Mouse (Mus musculus) limb, embryonic 10.5 days (tissue): ENCODE results near the gene Atg2a. TPM values are rescaled to one million over a fixed set of nuclear protein-coding genes. Genes with fewer than 3 reads are reported as not detected.
"Not testable (repeated sequence)": the region's sequence is repeated elsewhere in the genome, so short reads cannot be mapped to it uniquely, and the experiment has no call there.

Source experiments
- DNase-seq: peaks from one replicate; pipeline ENCODE4 v3.0.0-alpha.2; 2017; ENCODE audit warnings: low spot score
- H3K27ac ChIP-seq: fragments of 300-500 bp; sonication (generic); 2 replicates; pipeline ENCODE4 v1.5.1; 2016; ENCODE audit warnings: mild to moderate bottlenecking
- H3K27me3 ChIP-seq: fragments of 300-500 bp; sonication (generic); 2 replicates; pipeline ENCODE4 v1.6.1; 2016; ENCODE audit warnings: low read depth, mild to moderate bottlenecking; ENCODE audit not compliant: poor library complexity, severe bottlenecking
- H3K36me3 ChIP-seq: fragments of 300-500 bp; sonication (generic); 2 replicates; pipeline ENCODE4 v1.6.1; 2016; ENCODE audit warnings: mild to moderate bottlenecking, moderate library complexity
- H3K4me1 ChIP-seq: fragments of 300-500 bp; sonication (generic); 2 replicates; pipeline ENCODE4 v1.6.1; 2016
- H3K4me3 ChIP-seq: fragments of 300-500 bp; sonication (generic); 2 replicates; pipeline ENCODE4 v1.5.1; 2016; ENCODE audit warnings: mild to moderate bottlenecking, moderate library complexity
- H3K9me3 ChIP-seq: fragments of 300-500 bp; sonication (generic); replicated peaks from 2 replicates; pipeline ENCODE4 v1.6.1; 2016; ENCODE audit warnings: mild to moderate bottlenecking
- WGBS: fragments of 180-500 bp; shearing (Covaris S2); methylation state at CpG from one replicate; pipeline ENCODE4 v1.1.7; 2016; 5-methylcytosine and 5-hydroxymethylcytosine counted together
- polyA plus RNA-seq: library from polyadenylated mRNA; unstranded; fragments of >200 nt; fragmentation: Nextera tagmentation; extraction: Ambion mirVana; gene quantifications from 2 replicates; pipeline ENCODE4 v1.2.1, GENCODE M21; 2016

Atg2a gene
- polyA plus RNA-seq, 1 experiment from 2014 or later, result 13.0 TPM

DNA sequence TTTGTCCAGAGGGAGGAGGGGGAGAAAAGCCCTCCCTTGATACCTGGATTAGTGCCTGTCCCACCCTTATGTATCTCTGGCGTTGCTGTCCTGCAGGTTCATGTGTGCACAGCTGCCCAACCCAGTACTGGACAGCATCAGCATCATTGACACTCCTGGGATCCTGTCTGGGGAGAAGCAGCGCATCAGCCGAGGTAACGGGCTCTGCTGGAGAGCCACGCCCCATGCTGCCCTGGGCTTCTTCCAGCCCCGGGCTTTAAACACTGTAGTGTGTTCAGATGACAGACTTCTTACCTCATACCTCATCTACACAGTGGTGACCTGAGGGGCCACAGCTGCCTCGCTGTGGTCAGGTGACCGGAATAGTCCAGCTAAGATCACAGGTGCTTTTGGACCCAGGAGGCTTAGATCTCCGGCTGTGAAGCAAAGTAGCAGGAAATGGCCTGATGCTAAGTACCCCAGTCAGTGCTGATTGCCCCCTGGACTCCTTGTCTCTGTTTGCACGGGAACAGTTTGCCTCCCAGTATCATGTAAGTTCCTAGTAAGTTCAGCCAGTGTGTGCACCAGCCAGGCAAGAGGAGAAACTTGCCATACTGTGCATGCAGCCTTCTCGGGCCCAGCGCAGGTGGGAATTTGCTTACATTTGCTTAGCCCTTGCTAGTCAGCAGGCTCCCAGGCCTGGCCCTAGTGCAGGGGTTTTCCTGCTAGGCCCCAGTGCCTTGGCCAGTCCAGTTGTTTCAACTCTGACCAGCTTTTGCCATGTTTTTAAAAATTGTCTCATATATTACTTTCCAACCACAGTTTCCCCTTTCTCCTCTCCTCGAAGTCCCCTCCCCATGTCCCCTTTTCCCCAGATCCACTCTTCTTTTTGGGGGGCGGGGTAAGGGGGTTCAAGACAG is 39.9 kb downstream of the Atg2a start:
- Histone ChIP-seq H3K4me3 (no peak overlapping the region), H3K36me3 (peaks cover 74% of the 10 kb centered on the region), H3K4me1 (peaks cover 32% of the 10 kb centered on the region), H3K9me3 (no peaks in the 10 kb centered on the region), H3K27ac (no peak overlapping the region), H3K27me3 (no peaks in the 10 kb centered on the region)
- WGBS, result 85% methylated on average over 14 of the region's 14 CpGs
- DNase-seq, result no peak

DNA sequence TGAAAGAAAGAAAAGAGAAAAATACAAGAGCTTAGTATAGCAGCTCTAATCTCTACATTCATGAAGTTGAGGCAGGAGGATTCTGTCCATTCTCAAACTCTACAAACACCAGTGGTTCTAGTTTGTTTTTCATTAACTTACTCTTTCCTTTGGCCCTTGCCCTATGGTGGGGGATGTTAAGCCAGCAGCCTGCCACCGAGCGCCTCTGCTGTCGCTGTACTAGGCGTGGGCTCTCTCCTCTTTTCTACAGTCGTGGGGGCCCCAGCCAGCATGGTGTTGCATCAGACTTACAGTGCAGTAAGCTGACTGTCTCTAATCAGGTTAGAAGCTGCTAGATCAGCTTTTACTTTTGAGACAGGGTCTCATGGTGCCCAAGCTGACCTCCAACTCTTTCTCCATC is 41.5 kb downstream of the Atg2a start:
- 85% methylated on average over 5 of the region's 5 CpGs for WGBS
- Histone ChIP-seq H3K4me1 (peaks cover 25% of the 10 kb centered on the region), H3K27me3 (no peaks in the 10 kb centered on the region), H3K36me3 (peaks cover 90% of the 10 kb centered on the region), H3K27ac (no peak overlapping the region), H3K4me3 (no peak overlapping the region), H3K9me3 (no peaks in the 10 kb centered on the region)
- no peak for DNase-seq

DNA sequence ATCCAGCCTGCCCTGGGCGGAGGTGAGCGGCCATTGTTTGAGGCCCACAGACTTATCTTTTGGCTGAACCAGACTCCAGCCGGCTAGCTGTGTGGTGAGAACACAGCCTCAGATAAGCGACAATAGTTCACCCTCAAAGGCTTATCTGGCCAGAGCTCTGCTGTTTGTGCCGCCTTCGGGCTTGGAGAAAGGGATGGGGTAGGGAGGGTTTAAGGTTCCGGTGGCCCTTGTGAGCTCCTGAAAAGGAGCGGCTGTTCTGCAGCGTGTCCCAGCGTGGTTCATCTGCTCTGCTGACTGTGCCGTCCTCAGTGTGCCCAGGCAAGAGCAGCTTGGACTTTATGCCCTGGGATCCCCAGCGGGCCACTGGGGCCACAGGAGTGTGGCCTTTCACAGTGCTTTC is 43.0 kb downstream of the Atg2a start:
- DNase-seq, result no peak
- H3K27me3 ChIP-seq, result no peaks in the 10 kb centered on the region
- 87% methylated on average over 12 of the region's 12 CpGs for WGBS
- peaks cover 17% of the 10 kb centered on the region for H3K4me1 ChIP-seq
- no peak overlapping the region for H3K4me3 ChIP-seq
- H3K9me3 ChIP-seq, result no peaks in the 10 kb centered on the region
- H3K27ac ChIP-seq, result 0 out of 2 replicates have a peak overlapping the region, but pooled peaks have one; percentile 5
- H3K36me3 ChIP-seq, result peaks cover 98% of the 10 kb centered on the region

DNA sequence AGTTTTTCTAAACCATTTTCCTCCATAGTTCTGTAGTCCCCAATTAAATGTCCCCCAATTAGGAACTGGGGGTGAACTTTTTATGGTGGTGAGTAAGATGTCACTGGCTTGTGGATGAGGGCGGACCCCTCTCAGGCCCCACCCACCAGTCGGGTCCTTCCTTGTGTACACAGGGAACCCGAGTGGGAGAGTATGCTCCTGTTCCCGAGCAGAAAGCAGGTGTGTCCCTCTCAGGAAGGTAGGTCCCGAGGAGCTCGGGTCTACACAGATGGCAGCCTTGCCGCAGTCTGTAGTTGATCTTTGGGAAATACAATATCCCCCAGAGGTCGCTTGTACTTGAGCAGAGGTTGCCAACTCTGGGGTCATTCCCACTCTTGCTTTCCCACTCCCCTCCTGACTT is 43.8 kb downstream of the Atg2a start:
- Histone ChIP-seq H3K4me1 (peaks cover 12% of the 10 kb centered on the region), H3K4me3 (no peak overlapping the region), H3K36me3 (peaks cover 98% of the 10 kb centered on the region), H3K27ac (peak overlapping the region; percentile 7; the same call in 1 of the 2 replicates), H3K27me3 (no peaks in the 10 kb centered on the region), H3K9me3 (no peaks in the 10 kb centered on the region)
- 78% methylated on average over 8 of the region's 8 CpGs for WGBS
- DNase-seq, result no peak

DNA sequence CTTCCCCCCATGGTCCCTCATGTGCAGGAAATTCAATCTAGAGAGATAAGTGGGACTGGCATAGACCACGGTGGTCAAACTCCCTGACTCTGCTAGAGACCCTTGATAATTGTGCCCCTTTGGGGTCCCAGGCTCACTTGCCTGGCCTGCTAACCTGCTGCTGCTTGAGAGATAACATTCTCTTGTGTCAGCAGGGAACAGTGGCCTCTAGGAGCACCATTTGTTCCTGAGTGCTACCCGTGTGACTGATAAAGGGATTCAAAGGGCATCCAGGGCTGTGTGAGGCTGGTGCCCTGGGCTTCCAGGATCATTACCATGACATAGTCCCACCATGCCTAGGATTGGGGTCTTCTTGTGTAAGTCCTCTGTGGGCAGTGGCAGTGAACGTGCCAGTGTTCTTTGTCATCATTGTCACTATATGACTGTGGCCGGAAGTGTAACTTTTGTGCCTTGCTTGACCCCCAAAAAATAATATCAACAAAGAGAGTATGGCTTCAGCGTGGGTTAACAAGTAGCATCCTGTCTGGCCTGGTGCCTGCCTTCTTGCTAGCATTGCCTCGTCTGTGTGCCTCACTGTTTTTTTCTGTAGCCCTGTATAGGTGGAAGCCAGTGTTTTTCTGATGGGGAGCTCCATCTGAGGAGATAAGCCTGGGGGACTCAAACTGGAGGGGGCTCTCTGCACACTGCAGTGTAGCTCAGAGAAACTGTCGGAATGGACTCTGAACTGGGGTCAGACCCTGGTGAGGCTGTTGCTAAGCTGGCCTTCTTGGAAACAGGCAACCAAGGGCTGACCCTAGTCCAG is 44.4 kb downstream of the Atg2a start:
- Histone ChIP-seq H3K27me3 (no peaks in the 10 kb centered on the region), H3K4me3 (no peak overlapping the region), H3K27ac (peak overlapping the region; percentile 7; the same call in 1 of the 2 replicates), H3K36me3 (peaks cover 94% of the 10 kb centered on the region), H3K9me3 (no peaks in the 10 kb centered on the region), H3K4me1 (peaks cover 12% of the 10 kb centered on the region; the same call in 1 of the 2 replicates)
- WGBS, result 84% methylated on average over 7 of the region's 7 CpGs
- DNase-seq, result no peak

DNA sequence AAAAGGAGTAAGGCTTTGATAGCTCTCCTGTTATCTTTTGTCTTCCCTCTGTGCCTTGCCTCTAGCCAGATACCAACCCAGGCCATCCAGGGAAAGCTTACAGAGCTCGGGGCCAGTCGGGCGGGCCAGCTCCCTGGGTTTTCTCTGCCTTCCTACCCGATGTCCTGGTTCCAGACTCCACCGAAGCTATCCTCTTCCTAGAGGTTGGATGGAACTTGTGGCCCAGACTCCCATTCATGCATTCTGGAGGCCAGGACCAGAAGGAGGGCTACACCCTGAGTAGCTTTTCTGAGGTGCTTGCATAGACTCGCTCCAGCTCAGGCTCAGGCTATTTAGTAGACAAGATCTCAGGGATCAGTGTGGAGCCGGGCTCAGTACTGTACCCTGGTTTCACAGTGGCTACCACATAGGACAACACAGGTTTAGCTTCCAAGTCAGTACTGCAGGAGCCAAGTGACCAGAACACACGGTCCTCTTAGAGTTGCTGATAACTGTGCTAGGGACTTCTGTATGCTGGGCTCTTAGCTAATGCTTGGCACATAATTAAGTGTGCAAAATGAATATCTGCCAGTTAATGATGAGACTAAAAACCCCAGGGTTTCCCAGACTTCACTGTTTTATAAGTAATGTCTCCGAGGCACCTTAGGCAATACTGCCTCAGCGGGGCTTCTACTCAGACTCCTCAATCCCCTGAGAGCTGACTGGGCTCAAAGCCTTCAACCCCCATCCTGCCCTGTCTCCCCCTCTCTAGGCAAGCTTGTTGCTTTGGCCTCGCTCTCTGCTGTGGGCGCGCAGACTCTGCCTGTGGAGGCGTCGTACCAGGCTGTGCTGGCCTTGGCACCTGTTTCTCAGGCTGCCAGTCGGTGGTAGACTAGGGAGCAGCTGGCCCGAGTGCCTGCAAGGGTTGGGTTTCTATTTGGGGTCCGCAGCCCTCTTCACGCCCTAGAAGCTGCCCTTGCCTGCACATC is 45.2 kb downstream of the Atg2a start:
- Histone ChIP-seq H3K4me1 (peaks cover 11% of the 10 kb centered on the region; the same call in 1 of the 2 replicates), H3K27ac (no peak overlapping the region), H3K27me3 (no peaks in the 10 kb centered on the region), H3K36me3 (peaks cover 94% of the 10 kb centered on the region), H3K9me3 (no peaks in the 10 kb centered on the region), H3K4me3 (no peak overlapping the region)
- no peak for DNase-seq
- WGBS, result 91% methylated on average over 19 of the region's 19 CpGs

DNA sequence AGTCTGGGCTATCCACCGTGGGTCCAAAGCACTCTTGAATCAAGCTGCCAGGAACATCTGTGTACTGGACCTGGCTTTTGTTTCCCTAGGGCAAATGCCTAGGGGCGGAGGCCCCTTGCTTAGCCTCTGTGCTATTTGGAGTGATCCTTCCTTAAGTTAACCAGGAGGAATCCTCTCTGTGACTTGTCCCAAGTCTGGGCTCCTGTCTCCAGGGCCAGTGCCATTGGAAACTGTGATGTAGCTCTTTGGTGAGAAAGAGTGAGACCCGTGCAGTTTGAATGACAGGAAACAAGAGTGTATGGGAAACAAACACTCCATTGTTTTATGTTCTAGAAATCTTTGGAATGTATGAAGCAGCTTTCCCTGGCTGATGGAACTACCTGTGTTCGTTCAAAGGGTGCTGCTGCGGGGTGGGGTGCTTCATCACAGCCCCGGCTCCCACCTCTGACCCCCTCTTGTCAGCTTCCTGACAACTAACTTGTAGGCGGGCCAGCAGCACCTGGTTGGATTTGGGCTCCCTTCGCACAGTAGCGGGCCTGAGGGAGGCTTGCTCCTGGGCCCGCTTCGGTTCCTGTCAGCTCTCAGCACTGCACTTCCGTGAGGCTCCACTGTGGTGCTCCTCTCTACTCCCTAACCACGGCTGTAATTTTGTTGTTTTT is 46.9 kb downstream of the Atg2a start:
- no peaks in the 10 kb centered on the region for H3K27me3 ChIP-seq
- no peak overlapping the region for H3K4me3 ChIP-seq
- peaks cover 11% of the 10 kb centered on the region; the same call in 1 of the 2 replicates for H3K4me1 ChIP-seq
- no peak for DNase-seq
- H3K27ac ChIP-seq, result peak overlapping the region; percentile 32; the same call in 1 of the 2 replicates
- H3K36me3 ChIP-seq, result peaks cover 92% of the 10 kb centered on the region
- 84% methylated on average over 13 of the region's 13 CpGs for WGBS
- no peaks in the 10 kb centered on the region for H3K9me3 ChIP-seq

DNA sequence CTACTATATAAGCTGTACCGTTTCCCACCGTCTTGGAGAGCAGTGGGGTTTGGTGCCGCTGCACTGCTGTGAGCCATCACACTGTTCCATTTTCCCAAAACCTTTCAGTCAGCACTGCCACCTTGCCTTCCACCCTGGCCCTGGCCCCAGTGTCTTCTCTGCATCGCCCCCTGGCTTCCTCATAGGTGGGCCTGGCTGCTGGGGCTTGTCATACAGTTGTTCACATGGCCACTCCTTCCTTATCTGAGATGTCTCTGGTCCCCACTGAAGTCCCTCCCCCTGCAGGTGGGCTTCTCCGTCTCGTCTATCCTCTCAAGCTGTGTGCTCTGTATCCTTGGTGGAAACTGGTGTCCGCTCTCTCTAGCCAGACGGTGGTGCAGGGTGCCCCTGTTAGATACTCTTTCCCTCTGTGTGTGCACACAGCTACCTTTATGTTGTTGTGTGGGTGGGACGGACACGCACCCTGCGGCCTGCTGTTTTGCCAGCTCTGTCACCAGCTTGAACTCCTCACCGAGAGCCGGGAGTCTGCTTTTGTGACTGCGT is 48.3 kb downstream of the Atg2a start:
- peaks cover 92% of the 10 kb centered on the region for H3K36me3 ChIP-seq
- H3K4me1 ChIP-seq, result peaks cover 11% of the 10 kb centered on the region; the same call in 1 of the 2 replicates
- no peak overlapping the region for H3K4me3 ChIP-seq
- no peak for DNase-seq
- 92% methylated on average over 14 of the region's 14 CpGs for WGBS
- H3K27ac ChIP-seq, result no peak overlapping the region
- no peaks in the 10 kb centered on the region for H3K9me3 ChIP-seq
- H3K27me3 ChIP-seq, result no peaks in the 10 kb centered on the region

DNA sequence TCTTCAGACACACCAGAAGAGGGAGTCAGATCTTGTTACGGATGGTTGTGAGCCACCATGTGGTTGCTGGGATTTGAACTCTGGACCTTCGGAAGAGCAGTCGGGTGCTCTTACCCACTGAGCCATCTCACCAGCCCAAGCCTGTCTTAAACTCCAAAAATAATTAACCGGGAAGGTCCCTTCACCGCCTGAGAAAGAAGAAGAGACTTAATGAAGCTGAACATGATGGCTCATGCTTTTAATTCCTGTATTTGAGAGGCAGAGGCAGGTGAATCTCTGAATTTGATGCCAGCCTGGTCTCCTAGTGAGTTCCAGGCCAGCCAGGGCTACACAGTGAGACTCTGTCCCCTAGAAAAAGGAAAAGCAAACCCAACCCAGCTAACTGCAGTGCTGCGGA is 49.2 kb downstream of the Atg2a start:
- peaks cover 11% of the 10 kb centered on the region; the same call in 1 of the 2 replicates for H3K4me1 ChIP-seq
- not testable (repeated sequence) for DNase-seq, H3K27me3 ChIP-seq, H3K9me3 ChIP-seq, H3K4me3 ChIP-seq
- 0 out of 2 replicates have a peak overlapping the region, but pooled peaks have one; percentile 20 for H3K27ac ChIP-seq
- H3K36me3 ChIP-seq, result peaks cover 92% of the 10 kb centered on the region
- 94% methylated on average over 6 of the region's 6 CpGs for WGBS

DNA sequence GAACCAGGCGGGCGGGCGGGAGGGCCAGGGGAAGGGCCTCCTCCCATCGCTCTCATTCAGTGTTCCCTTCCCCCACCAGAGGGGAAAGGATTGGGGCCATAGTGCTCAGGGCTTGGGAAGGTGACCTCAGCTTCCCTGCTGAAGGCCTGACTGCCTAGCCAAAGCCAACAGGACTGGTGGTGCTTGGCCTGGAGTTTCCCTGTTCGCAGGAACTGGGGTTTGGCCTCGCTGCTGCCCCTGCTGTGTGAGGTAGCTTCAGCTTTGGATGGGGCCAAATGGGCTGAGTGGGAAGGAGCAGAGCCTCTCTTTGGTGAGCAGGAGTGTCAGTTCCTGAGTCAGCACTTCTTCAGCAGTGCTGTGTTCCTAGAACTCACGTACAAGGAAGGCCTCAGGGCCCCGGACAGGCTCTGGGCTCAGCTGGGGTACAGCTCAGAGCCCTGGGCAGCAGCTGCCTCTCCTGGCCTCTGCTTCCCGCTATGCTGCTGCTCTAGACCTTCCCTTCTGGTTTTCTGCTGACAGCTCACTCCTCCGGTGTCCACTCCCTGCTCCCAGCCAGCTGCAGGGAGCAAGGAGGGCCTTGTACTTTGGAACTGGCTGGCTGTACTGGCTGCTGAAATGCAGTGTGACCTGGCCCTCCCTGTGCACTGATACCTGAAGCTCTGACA is 49.8 kb downstream of the Atg2a start:
- Histone ChIP-seq H3K27ac (peak overlapping the region; percentile 20; the same call in 1 of the 2 replicates), H3K9me3 (no peaks in the 10 kb centered on the region), H3K4me3 (no peak overlapping the region), H3K4me1 (peaks cover 11% of the 10 kb centered on the region; the same call in 1 of the 2 replicates), H3K36me3 (peaks cover 92% of the 10 kb centered on the region), H3K27me3 (no peaks in the 10 kb centered on the region)
- DNase-seq, result no peak
- WGBS, result 74% methylated on average over 10 of the region's 10 CpGs

DNA sequence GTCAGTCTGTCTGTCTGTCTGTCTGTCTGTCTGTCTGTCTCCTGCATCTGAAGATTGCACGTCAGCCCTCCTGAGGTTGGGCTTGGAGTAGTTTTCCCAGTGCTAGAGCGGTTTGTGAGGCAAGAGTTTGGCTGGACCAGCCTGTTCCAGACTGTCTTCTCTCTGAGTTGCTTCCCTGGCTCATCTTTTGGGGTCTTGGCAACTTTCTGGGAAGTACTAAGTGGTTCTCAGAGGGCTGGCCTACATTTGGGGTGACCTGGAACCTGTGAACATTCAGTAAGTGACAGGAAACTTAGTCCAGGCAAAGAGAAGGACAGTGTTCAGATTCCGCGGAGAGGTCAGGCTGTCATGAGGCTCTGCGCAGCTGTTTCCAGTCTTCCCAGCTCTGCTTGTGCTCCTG is 50.8 kb downstream of the Atg2a start:
- DNase-seq, result no peak
- 86% methylated on average over 5 of the region's 5 CpGs for WGBS
- H3K4me1 ChIP-seq, result peaks cover 11% of the 10 kb centered on the region; the same call in 1 of the 2 replicates

More for the DNA sequence above, 50.8 kb downstream of the Atg2a start:
- Histone ChIP-seq H3K36me3 (peaks cover 92% of the 10 kb centered on the region), H3K27ac (no peak overlapping the region), H3K4me3 (no peak overlapping the region), H3K9me3 (no peaks in the 10 kb centered on the region), H3K27me3 (no peaks in the 10 kb centered on the region)
